Mouse (Mus musculus): Measurements from ENCODE around the gene Ank3. TPM values are rescaled to one million over a fixed set of nuclear protein-coding genes. Genes with fewer than 3 reads are reported as not detected.

Ank3 gene
- polyA plus RNA-seq (2017; shearing (Covaris generic)): 0.68 TPM

GRCm38 (mm10) chr10:69398763-69399590 lies at the start of gene Ank3:
TSS of gene Ank3 (plus strand) at chr10:69398773.

GRCm38 (mm10) chr10:69352212-69353085 lies 46.1 kb upstream of the Ank3 start, which contains the start of gene Cdk1:
TSS of gene Cdk1 (minus strand) at chr10:69352938.

Other genes with a start within 250 kb of the Ank3 start
- gene Rhobtb1, start 247.3 kb upstream of the Ank3 start, polyA plus RNA-seq (2017; shearing (Covaris generic)): 0.07 TPM
- gene A930033H14Rik, start 185.7 kb upstream of the Ank3 start, polyA plus RNA-seq (2017; shearing (Covaris generic)): 0.06 TPM
- 6.8 TPM for gene Cdk1, start 45.8 kb upstream of the Ank3 start, polyA plus RNA-seq (2017; shearing (Covaris generic))

Data from CD4-positive, CD25-positive, alpha-beta regulatory T cell (primary cell).